ENCODE assay signal across 14 mouse cellular contexts in the genomic region with DNA sequence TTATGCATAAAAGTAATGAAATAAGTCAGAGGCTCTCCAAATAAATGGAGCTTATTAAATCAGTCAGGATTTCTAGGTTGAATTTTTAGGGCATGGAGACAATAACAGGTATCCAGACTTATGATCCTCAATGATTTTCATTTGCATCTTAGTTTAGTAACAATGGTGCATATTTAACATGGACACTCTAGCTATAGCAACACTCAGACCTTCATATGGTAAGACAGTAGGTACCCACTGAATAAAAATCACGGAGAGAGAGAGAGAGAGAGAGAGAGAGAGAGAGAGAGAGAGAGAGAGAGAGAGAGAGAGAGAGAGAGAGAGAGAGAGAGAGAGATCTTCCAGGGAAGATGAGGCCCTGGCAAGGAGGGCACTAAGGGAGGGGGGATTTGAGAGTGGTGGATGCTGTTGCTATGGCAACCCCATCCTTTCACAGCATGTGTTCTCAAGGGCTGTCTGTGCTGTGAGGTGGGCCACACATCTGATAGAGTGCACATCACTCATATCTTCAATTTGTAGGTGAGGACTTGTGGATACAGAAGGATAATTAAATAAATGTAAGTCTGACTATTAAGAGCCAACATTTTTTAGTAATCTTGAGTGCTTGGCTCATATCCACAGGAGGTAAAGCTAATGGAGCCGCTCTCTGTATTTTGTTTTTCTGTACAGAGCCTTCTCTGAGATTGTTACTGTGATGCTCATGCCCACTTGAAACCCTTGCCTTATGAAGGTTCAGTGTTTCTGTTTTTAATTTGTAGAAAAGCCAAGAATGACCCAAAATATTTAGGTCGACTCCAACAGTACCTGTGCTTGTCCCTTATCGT.
DNase-seq lines count a peak whose midpoint lies in the region; ATAC-seq and TF ChIP-seq lines count a peak whose summit lies in the region.
"Had no signal": no experiment of that assay in that cellular context is flagged by ENCODE, and none has a peak within 500 bp of the region (broad histone marks: within the 10 kb centered on the region; RNA-seq: fewer than 3 reads in every experiment).

No protein-coding gene starts in this region.

- TF ChIP-seq CTCF in hindbrain, postnatal 0 days (IDR thresholded peaks at IDR 0.05; ENCODE audit: low read depth) = no peak

- peak; percentile 81 for ATAC-seq in forebrain, embryonic 11.5 days (replicated peaks; ENCODE audit: low FRiP score)
- ATAC-seq in hindbrain, postnatal 0 days = peak; percentile 89
- peak; percentile 94 for ATAC-seq in neural tube, embryonic 13.5 days (ENCODE audit: low read depth)
- ATAC-seq in liver, embryonic 12.5 days = no peak

- H3K4me1 ChIP-seq in forebrain, embryonic 11.5 days (replicated peaks; ENCODE audit: control insufficient read depth, insufficient read depth, low read length) = no peaks in the 10 kb centered on the region
- no peaks in the 10 kb centered on the region for H3K4me1 ChIP-seq in forebrain, embryonic 10.5 days
- peaks cover 5% of the 10 kb centered on the region; the same call in 1 of the 2 replicates for H3K4me1 ChIP-seq in hindbrain, postnatal 0 days (ENCODE audit: insufficient read depth, low read length)
- peaks cover 7% of the 10 kb centered on the region for H3K4me1 ChIP-seq in neural tube, embryonic 13.5 days (replicated peaks)
- H3K4me1 ChIP-seq in liver, embryonic 12.5 days = no peaks in the 10 kb centered on the region
- H3K4me1 ChIP-seq: embryonic facial prominence, embryonic 12.5 days; limb, embryonic 12.5 days; lung, embryonic 15.5 days had no signal

- H3K36me3 ChIP-seq in forebrain, embryonic 11.5 days (ENCODE audit: control insufficient read depth, insufficient read depth, low read length) = no peaks in the 10 kb centered on the region
- H3K36me3 ChIP-seq in forebrain, embryonic 10.5 days (replicated peaks) = no peaks in the 10 kb centered on the region
- no peaks in the 10 kb centered on the region for H3K36me3 ChIP-seq in hindbrain, postnatal 0 days (ENCODE audit: insufficient read depth, low read length)
- H3K36me3 ChIP-seq in neural tube, embryonic 13.5 days = no peaks in the 10 kb centered on the region
- no peaks in the 10 kb centered on the region for H3K36me3 ChIP-seq in liver, embryonic 12.5 days
- H3K36me3 ChIP-seq: embryonic facial prominence, embryonic 12.5 days; limb, embryonic 12.5 days; lung, embryonic 15.5 days had no signal

- no peak overlapping the region for H3K9ac ChIP-seq in forebrain, embryonic 11.5 days (ENCODE audit: low read length)
- H3K9ac ChIP-seq in hindbrain, postnatal 0 days (replicated peaks; ENCODE audit: low read length) = no peak overlapping the region
- H3K9ac ChIP-seq in neural tube, embryonic 13.5 days = no peak overlapping the region
- no peak overlapping the region for H3K9ac ChIP-seq in liver, embryonic 12.5 days
- H3K9ac ChIP-seq: embryonic facial prominence, embryonic 12.5 days; limb, embryonic 12.5 days; lung, embryonic 15.5 days had no signal

- WGBS in forebrain, embryonic 11.5 days = 88% methylated on average over 4 of the region's 4 CpGs
- 82% methylated on average over 4 of the region's 4 CpGs for WGBS in forebrain, embryonic 10.5 days
- WGBS in hindbrain, postnatal 0 days = 52% methylated on average over 4 of the region's 4 CpGs
- WGBS in neural tube, embryonic 13.5 days = 70% methylated on average over 4 of the region's 4 CpGs
- WGBS in liver, embryonic 12.5 days (ENCODE audit: insufficient replicate concordance) = 69% methylated on average over 4 of the region's 4 CpGs

- DNase-seq in forebrain, embryonic 11.5 days (ENCODE audit: low spot score) = no peak
- no peak for DNase-seq in forebrain, embryonic 10.5 days (ENCODE audit: extremely low spot score, low spot score)
- peak; percentile 67 for DNase-seq in brain, embryonic 18.5 days (ENCODE audit: low read depth, low spot score)
- DNase-seq in hindbrain, postnatal 0 days (ENCODE audit: low spot score) = peak; percentile 80
- no peak for DNase-seq in thymus, postnatal 25 days
- DNase-seq in kidney, adult 9 months = no peak
- DNase-seq: B cell, adult 2 months; kidney, adult 18-20 months; thymus, postnatal 4 days had no signal

- H3K4me3 ChIP-seq in forebrain, embryonic 11.5 days (ENCODE audit: low read depth, low read length) = no peak overlapping the region
- H3K4me3 ChIP-seq in forebrain, embryonic 10.5 days = no peak overlapping the region
- H3K4me3 ChIP-seq in hindbrain, postnatal 0 days (ENCODE audit: low read length) = no peak overlapping the region
- H3K4me3 ChIP-seq in neural tube, embryonic 13.5 days = no peak overlapping the region
- no peak overlapping the region for H3K4me3 ChIP-seq in liver, embryonic 12.5 days
- H3K4me3 ChIP-seq: embryonic facial prominence, embryonic 12.5 days; limb, embryonic 12.5 days; lung, embryonic 15.5 days had no signal

- H3K27ac ChIP-seq in forebrain, embryonic 11.5 days (ENCODE audit: low read depth, low read length) = no peak overlapping the region
- no peak overlapping the region for H3K27ac ChIP-seq in forebrain, embryonic 10.5 days
- peak overlapping the region; percentile 49; the same call in 1 of the 2 replicates for H3K27ac ChIP-seq in hindbrain, postnatal 0 days
- no peak overlapping the region for H3K27ac ChIP-seq in neural tube, embryonic 13.5 days (replicated peaks)
- no peak overlapping the region for H3K27ac ChIP-seq in liver, embryonic 12.5 days
- H3K27ac ChIP-seq: embryonic facial prominence, embryonic 12.5 days; limb, embryonic 12.5 days; lung, embryonic 15.5 days had no signal

- no peaks in the 10 kb centered on the region for H3K9me3 ChIP-seq in forebrain, embryonic 11.5 days (ENCODE audit: control insufficient read depth, low read length)
- H3K9me3 ChIP-seq in forebrain, embryonic 10.5 days = no peaks in the 10 kb centered on the region
- H3K9me3 ChIP-seq in hindbrain, postnatal 0 days (ENCODE audit: low read length) = no peaks in the 10 kb centered on the region
- no peaks in the 10 kb centered on the region for H3K9me3 ChIP-seq in neural tube, embryonic 13.5 days
- H3K9me3 ChIP-seq in liver, embryonic 12.5 days (replicated peaks) = 0 out of 2 replicates have a peak, but pooled peaks cover 3% of the 10 kb centered on the region
- H3K9me3 ChIP-seq: embryonic facial prominence, embryonic 12.5 days; limb, embryonic 12.5 days; lung, embryonic 15.5 days had no signal

- no peak overlapping the region for H3K4me2 ChIP-seq in forebrain, embryonic 11.5 days (ENCODE audit: low read depth, low read length, severe bottlenecking)
- H3K4me2 ChIP-seq in hindbrain, postnatal 0 days (ENCODE audit: low read depth, low read length) = no peak overlapping the region
- no peak overlapping the region for H3K4me2 ChIP-seq in neural tube, embryonic 13.5 days
- H3K4me2 ChIP-seq in liver, embryonic 12.5 days = no peak overlapping the region
- H3K4me2 ChIP-seq: embryonic facial prominence, embryonic 12.5 days; limb, embryonic 12.5 days; lung, embryonic 15.5 days had no signal

- H3K27me3 ChIP-seq in forebrain, embryonic 11.5 days (ENCODE audit: control insufficient read depth, insufficient read depth, low read length) = no peaks in the 10 kb centered on the region
- no peaks in the 10 kb centered on the region for H3K27me3 ChIP-seq in forebrain, embryonic 10.5 days (ENCODE audit: poor library complexity, severe bottlenecking)
- H3K27me3 ChIP-seq in hindbrain, postnatal 0 days (ENCODE audit: insufficient read depth, low read length) = no peaks in the 10 kb centered on the region
- H3K27me3 ChIP-seq in neural tube, embryonic 13.5 days = no peaks in the 10 kb centered on the region
- no peaks in the 10 kb centered on the region for H3K27me3 ChIP-seq in liver, embryonic 12.5 days (replicated peaks)
- H3K27me3 ChIP-seq: embryonic facial prominence, embryonic 12.5 days; limb, embryonic 12.5 days; lung, embryonic 15.5 days had no signal

Comparison
In these comparisons a context has a peak if more than half of its experiments do, and no peak if none do; other contexts are left out.
1. DNase-seq: peak in brain, embryonic 18.5 days (single experiment) and hindbrain, postnatal 0 days (single experiment); none in forebrain, embryonic 11.5 days (single experiment), forebrain, embryonic 10.5 days (single experiment), thymus, postnatal 25 days (single experiment) and kidney, adult 9 months (single experiment).